Mouse (Mus musculus) heart, postnatal 0 days (tissue): ENCODE results near the gene A930009A15Rik.

Experiments used
- CTCF ChIP-seq: IDR thresholded peaks from 2 replicates; pipeline ENCODE4 v1.5.1; 2016; ENCODE audit warnings: antibody characterized with exemption, control low read depth, low read depth
- EP300 ChIP-seq: IDR thresholded peaks from 2 replicates; pipeline ENCODE4 v1.6.1; 2016; ENCODE audit warnings: antibody characterized with exemption, low read depth

- no peak for TF ChIP-seq CTCF
- no peak for TF ChIP-seq EP300
Observed at GRCm38 (mm10) chr10:115520200-115521080, 49.3 kb upstream of the A930009A15Rik start.
